Mouse (Mus musculus): Measurements from ENCODE around the gene Abhd17b.
"Not testable (repeated sequence)": the region's sequence is repeated elsewhere in the genome, so short reads cannot be mapped to it uniquely, and the experiment has no call there.

Gene Abhd17b

DNA sequence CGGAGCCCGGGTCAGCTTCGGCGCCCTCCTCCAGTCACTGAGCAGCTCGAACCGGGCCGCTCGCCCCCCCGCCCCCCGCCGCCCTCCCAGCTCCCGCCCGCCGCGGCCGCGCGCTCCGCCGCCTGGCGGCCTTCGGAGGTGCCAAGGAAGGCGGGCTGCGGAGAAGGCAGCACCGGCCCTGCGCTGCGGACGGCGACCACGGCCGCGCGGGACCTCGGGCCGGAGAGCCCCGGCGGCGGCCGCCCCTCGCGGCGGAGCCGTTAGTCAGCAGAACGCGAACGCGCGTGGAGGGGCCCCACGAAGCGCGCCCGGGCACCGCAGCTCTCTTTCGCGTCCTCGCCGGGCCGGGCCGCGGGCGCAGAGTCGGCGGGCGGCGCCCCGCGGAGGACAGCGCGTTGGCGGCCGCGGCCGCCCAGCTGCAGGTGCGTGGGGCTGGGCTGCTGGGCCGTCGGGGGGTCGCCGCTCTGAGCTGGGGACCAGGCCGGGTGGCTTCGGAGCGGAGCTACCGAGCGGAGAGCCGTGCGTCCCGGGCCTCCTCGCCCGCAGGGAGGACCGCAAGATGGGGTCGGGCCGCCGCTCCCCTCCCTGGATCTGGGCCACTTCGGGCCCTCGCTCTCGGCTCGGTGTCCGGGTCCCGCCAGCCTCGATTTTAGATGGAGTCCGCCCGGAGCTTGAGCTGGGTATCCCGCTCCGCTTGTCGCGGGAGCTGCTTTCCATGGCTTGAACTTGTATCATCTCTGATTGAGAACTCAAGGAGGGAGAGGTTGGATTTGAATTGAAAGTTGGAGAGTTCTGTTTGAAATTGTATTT is at the start of gene Abhd17b:
Abhd17b (plus strand) TSS at position 14 of the 810 bp plus-strand sequence.
- in situ Hi-C loops (cut with MboI, MseI), result no loop called here

DNA sequence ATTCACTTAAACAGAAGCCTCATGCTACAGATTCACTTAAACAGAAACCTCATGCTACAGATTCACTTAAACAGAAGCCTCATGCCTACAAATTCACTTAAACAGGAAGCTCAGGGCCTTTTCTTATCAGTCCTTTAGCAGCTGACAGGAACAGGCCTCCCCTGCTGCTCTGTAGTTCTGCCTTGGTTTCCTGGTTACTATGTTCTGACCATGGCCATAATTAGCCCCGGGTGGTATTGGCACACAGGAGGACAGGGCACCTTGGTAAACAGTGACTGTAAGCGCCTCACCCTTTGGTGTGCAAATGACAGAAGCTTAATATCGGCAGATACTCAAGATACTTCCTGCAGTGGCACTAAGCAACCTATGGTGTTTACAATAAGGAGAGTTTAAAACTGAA is 49.1 kb upstream of the Abhd17b start:
- in situ Hi-C loops (cut with MboI, MseI), result no loop called here

DNA sequence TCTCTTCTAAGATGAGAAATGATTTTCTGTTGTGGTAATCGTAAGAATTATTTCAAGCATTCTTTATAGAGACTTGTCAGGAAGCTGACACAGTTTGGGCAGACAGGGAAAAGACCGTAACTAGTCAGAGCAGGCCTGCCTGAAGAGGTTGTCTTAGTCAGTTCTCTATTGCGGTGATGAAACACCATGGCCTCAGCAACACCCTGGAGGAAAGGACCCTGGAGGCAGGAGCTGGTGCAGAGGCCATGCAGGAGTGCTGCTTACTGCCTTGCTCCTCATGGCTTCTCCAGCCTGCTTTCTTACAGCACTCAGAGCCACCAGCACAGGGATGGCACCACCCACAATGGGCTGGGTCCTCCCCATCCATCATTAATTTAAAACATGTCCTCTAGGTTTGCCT is 47.7 kb upstream of the Abhd17b start:
- in situ Hi-C loops (cut with MboI, MseI), result no loop called here

DNA sequence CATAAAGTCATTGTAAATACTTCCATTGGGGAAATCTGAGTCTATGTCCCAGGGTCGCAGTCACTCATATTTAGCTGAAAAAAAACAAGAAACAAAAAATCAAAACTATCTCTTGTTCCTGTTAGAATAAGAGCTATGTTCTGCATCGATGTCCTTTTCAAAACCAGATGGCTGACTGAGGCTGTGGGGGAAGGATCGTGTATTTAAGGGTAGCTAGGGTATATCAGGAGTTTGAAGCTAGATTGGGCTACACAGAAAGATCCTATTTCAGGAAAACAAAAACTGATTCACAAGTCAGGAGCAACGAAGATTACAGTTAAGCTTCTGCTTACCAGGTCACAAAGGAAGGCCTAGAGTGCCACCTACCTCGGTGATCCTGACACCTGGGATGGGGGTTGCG is 42.7 kb upstream of the Abhd17b start:
- in situ Hi-C loops (cut with MboI, MseI), result no loop called here

DNA sequence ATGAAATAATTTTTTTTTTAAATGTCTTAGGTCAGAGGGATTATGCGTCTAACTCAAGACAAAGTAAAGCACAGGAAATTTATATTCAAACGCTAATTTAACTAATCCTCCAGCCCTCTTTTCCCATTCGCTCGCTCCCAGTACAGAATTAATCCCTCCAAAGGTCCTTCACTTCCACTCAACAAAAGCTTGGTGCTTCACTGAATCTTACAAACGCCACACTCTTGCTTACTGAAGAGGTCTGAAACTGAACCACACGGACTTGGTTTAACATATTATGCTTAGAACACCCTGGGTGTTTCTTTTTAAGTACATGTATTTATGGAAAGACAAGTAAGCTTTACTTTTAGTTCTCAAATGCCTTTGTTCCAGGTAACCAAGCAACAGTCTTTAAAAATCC is 41.7 kb upstream of the Abhd17b start:
- in situ Hi-C loops (cut with MboI, MseI), result no loop called here

DNA sequence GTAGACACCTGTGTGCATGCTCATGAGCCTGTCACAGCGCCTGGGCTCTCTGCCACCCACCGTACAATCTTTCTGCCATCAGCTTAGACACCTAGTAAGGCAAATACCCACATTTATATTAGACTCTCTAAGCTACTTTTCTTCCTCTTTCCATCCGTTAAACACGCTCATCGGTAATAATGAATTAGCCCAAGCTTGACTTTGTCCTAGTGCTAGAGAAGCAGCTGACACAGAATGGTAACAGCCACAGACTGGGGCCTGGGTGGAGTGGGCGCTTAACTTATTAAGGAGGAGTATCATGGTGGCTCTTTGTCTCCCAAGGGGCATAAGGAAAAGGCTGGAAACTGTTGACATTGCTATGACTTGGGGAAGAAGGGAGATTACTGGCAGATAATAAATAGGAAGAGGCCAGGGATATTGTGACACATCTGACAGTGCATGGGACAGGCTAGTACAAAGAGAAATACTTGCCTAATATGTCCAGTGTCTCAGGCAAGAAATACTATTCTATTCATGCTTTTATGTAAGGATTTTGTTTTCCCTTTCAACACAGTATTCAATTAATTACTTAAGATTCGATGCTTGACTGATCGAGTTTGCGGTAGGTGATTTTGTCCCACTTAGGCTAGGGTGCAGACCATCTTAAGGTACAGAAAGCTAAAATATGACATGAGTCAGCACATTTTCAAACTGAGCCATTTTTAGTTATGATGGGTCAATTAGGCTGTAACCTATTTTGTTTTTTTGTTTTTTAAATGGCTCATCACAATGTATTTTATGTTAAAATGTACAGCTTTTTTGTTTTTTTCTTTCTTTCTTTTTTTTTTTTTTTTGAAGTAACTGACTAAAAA is 41.0 kb upstream of the Abhd17b start:
- in situ Hi-C loops (cut with MboI, MseI), result no loop called here

DNA sequence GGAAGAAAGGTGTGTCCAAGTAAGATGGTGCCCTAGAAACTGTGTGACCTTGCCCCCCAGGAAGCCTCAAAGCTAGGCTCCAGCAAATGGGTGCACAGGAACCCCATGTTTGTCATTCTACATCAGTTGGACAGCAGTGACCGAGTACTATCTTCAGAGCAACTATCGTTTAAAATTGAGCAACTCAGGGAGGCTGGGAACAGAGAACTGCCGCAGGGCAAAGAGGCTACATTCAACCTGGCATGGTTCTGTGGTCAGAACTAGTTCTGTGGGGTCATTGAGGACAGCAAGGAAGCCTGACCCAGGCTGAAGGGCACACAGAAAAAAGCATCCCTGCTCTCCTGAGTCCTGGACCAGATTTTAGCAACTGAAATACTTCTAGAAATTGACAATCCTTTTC is 37.2 kb upstream of the Abhd17b start:
- in situ Hi-C loops (cut with MboI, MseI), result no loop called here

DNA sequence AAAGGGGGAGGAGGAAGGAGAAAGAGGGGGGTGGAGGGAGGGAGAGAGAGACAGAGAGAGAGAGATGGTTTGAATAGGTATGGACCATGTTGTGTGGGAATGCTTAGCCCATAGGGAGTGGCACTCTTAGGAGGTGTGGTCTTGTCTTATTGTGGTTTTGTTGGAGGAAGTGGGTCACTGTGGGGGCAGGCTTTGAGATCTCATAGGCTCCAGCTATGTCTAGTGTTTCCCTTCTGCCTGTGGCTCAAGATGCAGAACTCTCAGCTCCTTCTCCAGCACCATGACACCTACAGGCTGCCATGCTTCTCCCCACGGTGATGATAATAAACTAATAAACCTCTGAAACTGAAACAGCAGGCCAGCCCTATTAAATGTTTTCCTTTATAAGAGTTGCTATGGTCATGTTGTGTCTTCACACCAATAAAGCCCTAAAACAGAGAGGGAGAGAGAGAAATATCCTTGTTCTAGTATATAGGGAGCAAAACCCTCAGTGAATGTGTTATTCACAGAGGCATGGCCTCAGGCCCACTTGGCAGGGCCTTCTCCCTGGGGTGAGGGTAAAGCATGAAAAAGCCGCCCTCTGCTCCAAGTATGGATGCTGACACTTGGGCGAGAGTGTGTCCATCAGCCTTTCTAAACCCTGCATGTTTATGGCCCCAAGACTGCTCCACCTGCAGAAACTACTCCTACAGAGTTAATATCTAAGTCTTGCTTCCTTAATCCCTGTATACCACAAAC is 29.4 kb upstream of the Abhd17b start:
- in situ Hi-C loops (cut with MboI, MseI), result no loop called here

DNA sequence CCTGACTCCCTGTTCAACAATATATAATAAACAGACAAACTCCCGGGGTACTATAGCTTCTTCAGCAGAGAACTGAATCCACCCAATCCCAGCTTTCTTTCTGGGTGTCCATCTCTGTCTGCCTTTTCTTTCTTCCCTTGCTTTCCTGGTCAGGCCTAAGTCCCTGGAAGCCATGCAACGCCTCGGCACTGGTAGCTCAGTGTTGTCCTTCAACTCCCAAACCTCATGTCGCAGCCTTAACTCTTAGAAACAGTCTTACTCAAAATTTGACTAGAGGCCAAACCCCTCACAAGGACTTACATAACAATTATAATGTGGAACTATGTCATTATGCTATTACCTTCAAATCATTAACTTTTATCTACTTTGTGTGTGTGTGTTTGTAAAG is 28.8 kb upstream of the Abhd17b start:
- in situ Hi-C loops (cut with MboI, MseI), result no loop called here

DNA sequence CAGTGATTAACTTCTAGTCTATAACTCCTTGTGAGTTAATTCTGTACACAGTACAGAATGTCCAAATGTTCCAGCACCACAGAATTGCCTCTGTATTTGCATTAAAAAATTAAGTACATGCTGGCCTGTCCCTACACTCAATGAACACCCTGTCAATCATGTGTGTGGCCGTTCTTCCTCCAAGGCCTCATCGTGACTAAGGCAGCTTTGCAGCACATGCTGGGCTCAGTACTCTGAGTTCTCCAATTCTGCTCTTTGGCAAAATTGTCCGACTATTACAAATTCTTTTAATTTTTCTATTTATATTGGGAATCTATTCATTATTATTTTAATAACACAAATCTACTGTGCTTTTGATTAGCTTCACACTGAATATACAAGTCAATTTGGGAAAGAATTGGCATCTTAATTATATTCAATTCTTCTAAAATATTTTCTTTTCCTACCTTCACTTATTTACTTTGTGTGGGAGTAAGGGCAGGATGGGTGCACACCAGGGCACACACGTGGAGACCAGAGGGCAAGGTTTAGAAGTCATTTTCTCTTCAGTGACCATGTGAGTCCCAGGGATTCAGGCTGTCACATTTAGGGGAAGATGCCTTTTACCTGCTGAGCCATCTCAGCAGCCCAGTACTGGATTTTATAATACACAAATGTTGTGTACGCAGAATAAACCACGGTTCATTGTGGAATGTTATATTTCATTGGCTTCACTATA is 26.6 kb upstream of the Abhd17b start:
- in situ Hi-C loops (cut with MboI, MseI), result no loop called here

DNA sequence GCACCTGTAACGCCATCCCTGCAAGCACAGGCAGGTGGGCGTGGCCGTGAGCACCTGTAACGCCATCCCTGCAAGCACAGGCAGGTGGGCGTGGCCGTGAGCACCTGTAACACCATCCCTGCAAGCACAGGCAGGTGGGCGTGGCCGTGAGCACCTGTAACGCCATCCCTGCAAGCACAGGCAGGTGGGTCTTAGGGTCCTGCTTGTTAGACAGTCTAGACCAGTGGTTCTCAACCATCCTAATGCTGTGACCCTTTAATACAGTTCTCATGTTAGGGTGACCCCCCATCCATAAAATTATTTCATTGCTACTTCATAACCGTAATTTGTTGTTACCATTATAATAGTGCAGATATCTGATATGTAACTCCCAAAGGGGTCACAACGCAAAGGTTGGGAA is 24.5 kb upstream of the Abhd17b start:
- in situ Hi-C loops (cut with MboI, MseI), result not testable (repeated sequence)

DNA sequence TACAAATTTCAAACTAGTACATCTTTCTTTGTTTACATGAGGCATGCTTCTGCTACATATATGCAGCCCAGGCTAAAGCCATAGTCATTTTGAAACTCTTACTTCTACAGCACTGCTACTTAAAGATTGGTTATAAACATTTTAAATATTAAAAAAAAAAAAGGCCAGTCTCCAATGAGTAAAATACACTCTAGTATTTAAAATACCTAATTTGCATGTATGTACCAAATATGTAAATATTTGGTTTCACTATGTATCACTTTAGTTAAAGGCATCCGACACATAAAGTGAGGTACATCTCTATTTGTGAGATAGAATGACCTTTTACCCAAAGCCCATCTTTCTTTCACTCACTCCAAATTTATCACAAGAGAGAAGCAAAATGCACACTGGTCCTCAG is 24.0 kb upstream of the Abhd17b start:
- in situ Hi-C loops (cut with MboI, MseI), result no loop called here

DNA sequence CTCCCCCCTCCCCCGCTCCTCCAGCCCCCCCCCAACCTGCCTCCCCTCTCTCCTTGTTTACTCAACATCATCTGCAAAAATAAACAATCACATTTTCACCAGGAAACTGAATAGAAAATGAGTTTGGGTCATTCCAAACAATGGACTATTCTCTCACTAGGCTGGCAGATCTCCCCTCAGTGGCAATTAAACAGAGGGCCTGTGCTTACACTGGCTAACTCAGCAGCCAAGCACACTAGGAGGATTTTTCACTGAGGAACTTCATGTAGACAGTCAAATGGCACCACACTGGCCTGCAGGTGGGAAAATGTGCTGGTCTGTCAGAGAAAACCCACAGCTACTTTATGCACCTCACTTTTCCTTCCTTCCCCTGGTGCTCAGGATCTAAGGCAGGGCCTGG is 23.5 kb upstream of the Abhd17b start:
- in situ Hi-C loops (cut with MboI, MseI), result no loop called here

DNA sequence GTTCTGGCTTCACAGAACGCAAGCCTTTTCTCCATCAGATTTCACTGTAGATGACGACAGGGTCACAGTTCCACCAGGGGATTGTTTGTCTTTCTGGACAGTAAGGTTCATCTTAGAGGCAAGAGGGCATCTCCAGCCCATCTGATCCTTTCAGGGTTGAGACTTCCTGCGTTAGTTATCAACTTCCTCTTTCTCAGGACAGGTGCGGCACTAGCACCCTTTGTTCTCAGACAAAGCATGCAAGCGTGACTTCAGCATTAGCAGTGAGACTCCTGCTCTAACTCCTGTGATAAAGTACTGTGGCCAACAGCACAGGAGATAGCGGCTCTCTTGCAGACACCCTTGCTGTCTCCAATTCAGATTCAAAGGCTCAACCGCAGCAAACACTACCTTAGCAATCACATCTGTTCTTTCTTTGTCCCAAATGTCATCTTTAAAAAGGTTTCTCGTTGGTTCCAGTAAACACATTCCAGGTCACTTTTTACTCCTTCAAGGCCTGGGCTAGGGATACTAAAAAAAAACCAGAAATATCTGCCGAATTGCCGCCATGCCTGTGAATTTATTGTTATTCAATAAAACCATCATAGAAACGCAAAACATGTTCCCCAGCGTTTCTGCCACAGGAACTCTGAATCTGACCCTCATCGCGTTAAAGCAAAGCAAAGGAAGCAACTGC is 22.2 kb upstream of the Abhd17b start:
- in situ Hi-C loops (cut with MboI, MseI), result no loop called here

DNA sequence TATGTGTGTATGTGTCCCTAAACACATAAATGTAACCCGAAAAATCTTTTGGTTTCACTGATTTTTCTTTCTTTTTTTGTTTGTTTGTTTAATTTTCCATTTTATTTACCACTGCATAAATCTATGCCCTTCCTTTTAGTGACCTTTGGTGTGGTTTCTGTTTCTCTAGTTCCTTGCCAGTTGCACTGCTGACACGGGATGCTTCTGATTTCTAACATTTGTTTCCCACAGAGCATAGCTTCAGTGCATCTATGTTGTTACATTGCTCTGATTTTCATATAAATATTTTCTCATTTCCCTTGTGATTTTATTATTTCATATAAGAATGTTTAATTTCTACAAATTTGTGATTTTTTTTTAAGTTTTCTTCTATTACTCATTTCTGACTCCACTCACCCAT is 17.6 kb upstream of the Abhd17b start:
- in situ Hi-C loops (cut with MboI, MseI), result no loop called here

DNA sequence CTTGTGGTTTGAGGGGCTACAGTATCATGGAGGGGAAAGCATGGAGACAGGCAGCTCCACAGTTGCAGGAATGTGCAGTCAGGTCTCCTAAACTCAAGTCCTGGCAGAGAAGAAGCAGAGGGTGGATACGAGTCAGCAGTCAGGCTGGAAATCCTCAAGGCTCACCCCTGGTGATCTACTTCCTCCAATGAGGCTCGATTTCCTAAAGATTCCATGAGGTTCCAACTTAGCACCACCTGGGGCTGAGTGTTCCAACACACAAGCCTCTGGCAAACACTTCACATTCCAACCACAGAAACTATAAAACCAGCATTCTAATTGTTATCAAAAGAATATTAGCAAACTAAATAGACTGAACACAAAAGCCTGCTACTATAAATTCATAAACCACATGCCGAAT is 16.1 kb upstream of the Abhd17b start:
- in situ Hi-C loops (cut with MboI, MseI), result no loop called here

DNA sequence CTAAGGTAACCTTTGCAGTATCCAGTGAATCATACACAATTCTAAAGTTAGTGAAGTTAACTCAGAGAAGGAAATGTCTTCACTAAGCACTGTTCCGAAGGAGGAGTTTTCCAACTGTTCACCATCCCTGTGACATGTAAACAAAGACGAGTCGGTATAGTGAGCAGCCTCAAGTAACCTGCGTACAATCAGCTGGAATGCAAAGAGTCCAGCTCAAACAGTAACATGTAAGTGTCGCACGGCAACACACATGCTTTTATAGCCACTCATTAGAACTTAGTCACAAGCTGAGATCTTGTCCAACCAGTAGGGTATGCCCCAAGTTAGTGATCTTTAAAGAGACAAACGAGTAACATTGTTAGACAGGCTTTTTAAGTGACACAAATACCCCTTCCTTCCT is 15.3 kb upstream of the Abhd17b start:
- in situ Hi-C loops (cut with MboI, MseI), result no loop called here

DNA sequence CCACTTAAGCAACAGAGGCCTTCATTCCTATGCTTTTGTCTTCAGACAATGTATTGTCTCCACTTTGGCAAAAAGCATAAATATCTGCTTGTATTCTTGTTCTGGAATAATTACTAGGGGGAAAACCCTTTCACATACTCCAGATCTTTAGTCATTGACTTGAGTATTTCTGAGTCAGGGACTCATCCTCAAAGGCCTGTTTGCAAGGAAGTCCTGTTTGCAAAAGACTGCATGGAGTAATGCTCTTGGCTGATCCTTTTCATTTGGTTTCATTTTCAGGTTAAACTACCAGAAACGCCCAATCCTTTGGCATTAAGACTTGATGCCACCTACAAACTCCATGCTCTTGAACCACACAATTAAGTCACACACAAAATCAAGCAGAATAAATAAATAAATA is 9.1 kb upstream of the Abhd17b start:
- in situ Hi-C loops (cut with MboI, MseI), result no loop called here

DNA sequence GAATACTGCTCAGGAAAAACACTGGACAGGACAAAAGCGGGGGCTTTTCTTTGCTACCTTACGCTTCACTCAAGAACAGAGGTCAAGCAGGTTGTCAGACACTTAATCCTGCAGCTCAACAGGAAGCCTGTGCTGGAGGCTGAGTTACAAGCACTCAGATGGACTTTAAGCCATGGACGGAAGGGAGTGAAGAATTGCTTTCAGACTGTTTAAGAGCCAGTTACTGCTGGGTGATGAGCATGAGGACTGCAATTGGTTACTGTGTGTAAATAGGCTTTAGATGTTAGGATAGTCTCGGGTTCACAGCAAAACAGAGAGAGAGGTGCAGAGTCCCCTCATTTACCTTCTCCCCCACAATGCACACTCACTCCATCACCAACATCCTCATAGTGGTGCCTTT is 7.7 kb upstream of the Abhd17b start:
- in situ Hi-C loops (cut with MboI, MseI), result no loop called here

DNA sequence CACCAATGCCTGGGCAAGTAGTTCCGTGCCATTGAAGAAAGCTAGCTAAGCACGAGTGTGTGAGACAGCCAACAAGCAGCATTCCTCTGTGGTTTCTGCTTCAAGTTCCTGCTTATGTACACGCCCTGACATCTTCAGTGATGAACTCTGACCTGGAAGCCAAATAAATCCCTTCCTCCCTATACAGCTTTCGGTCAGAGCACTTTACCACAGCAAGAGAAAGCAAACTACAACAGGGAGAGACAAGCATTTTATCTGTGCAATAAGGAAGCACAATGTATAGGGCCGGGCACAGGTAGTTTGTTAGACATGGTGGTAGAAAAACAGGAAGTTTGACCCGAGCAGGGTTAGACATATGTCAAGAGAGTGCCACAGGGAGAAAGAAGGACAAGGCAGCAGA is 6.8 kb upstream of the Abhd17b start:
- in situ Hi-C loops (cut with MboI, MseI), result no loop called here

DNA sequence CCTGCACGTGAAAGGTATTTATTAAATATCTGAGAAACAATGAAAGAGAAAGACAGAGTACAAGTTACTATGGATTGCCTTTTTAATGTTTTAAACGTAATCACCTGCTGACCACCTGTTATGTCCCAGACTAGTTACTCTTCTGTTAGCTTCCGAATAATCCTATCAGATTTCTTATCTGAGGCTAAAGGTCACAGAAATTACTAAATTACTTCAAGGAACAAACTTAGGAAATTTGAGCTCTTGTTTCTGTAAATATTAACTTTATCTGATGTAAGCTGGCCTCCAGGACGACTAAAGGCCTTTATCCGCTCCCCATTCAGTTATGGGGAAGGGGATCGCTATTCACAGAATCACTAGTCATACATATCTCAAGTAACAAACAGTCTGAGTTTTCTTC is 1.3 kb upstream of the Abhd17b start:
- in situ Hi-C loops (cut with MboI, MseI), result no loop called here

Measured in T-helper 1 cell (primary cell).